Mouse (Mus musculus): ENCODE results near the gene Kcnd3. TPM values are rescaled to one million over a fixed set of nuclear protein-coding genes. Genes with fewer than 3 reads are reported as not detected.

The Kcnd3 gene
- polyA plus RNA-seq, 1 experiment from 2014 or later: 1.1 TPM

- Histone ChIP-seq H3K27me3 (peaks cover 31% of the 10 kb centered on the region), H3K9me3 (no peaks in the 10 kb centered on the region), H3K4me1 (peaks cover 21% of the 10 kb centered on the region), H3K9ac (no peak overlapping the region), H3K4me3 (no peak overlapping the region), H3K36me3 (no peaks in the 10 kb centered on the region), H3K27ac (no peak overlapping the region), H3K4me2 (replicated peaks) (no peak overlapping the region)
- 6% methylated on average over 7 of the region's 7 CpGs for WGBS
- ATAC-seq (ENCODE audit: insufficient number of reproducible peaks, insufficient read depth, low FRiP score, low TSS enrichment): no peak
Observed at GRCm38 (mm10) chr3:105707590-105707989, 255.5 kb downstream of the Kcnd3 start.

- Histone ChIP-seq H3K27ac (no peak overlapping the region), H3K9me3 (no peaks in the 10 kb centered on the region), H3K4me2 (replicated peaks) (no peak overlapping the region), H3K4me3 (no peak overlapping the region), H3K27me3 (peaks cover 16% of the 10 kb centered on the region), H3K4me1 (peaks cover 36% of the 10 kb centered on the region), H3K36me3 (no peaks in the 10 kb centered on the region), H3K9ac (no peak overlapping the region)
- ATAC-seq (ENCODE audit: insufficient number of reproducible peaks, insufficient read depth, low FRiP score, low TSS enrichment): no peak
- 88% methylated on average over 6 of the region's 6 CpGs for WGBS
Observed at GRCm38 (mm10) chr3:105710246-105710645, 258.1 kb downstream of the Kcnd3 start.

GRCm38 (mm10) chr3:105711741-105712140, 259.6 kb downstream of the Kcnd3 start:
- H3K4me2 ChIP-seq (replicated peaks): no peak overlapping the region
- H3K4me1 ChIP-seq: peaks cover 38% of the 10 kb centered on the region
- H3K9ac ChIP-seq: no peak overlapping the region
- WGBS: 60% methylated on average over 7 of the region's 7 CpGs
- 0 out of 2 replicates have a peak, but pooled peaks cover 1% of the 10 kb centered on the region for H3K27me3 ChIP-seq
- no peak overlapping the region for H3K4me3 ChIP-seq
- no peaks in the 10 kb centered on the region for H3K36me3 ChIP-seq
- H3K27ac ChIP-seq: 0 out of 2 replicates have a peak overlapping the region, but pooled peaks have one; percentile 9
- ATAC-seq (ENCODE audit: insufficient number of reproducible peaks, insufficient read depth, low FRiP score, low TSS enrichment): no peak
- no peaks in the 10 kb centered on the region for H3K9me3 ChIP-seq

GRCm38 (mm10) chr3:105712827-105713226, 260.7 kb downstream of the Kcnd3 start:
- H3K4me2 ChIP-seq (replicated peaks): no peak overlapping the region
- peaks cover 38% of the 10 kb centered on the region for H3K4me1 ChIP-seq
- H3K27ac ChIP-seq: no peak overlapping the region
- no peak overlapping the region for H3K4me3 ChIP-seq
- no peaks in the 10 kb centered on the region for H3K9me3 ChIP-seq
- no peaks in the 10 kb centered on the region for H3K36me3 ChIP-seq
- no peak overlapping the region for H3K9ac ChIP-seq
- no peak for ATAC-seq (ENCODE audit: insufficient number of reproducible peaks, insufficient read depth, low FRiP score, low TSS enrichment)
- no peaks in the 10 kb centered on the region for H3K27me3 ChIP-seq

GRCm38 (mm10) chr3:105714091-105714819, 262.1 kb downstream of the Kcnd3 start:
- H3K27me3 ChIP-seq: no peaks in the 10 kb centered on the region
- H3K9ac ChIP-seq: no peak overlapping the region
- WGBS: 4% methylated on average over 8 of the region's 8 CpGs
- no peaks in the 10 kb centered on the region for H3K9me3 ChIP-seq
- peak overlapping the region; percentile 85 for H3K27ac ChIP-seq
- H3K36me3 ChIP-seq: no peaks in the 10 kb centered on the region
- H3K4me1 ChIP-seq: peaks cover 39% of the 10 kb centered on the region
- H3K4me3 ChIP-seq: no peak overlapping the region
- peak overlapping the region; percentile 7; the same call in 1 of the 2 replicates for H3K4me2 ChIP-seq (replicated peaks)
- peak; percentile 79 for ATAC-seq (ENCODE audit: insufficient number of reproducible peaks, insufficient read depth, low FRiP score, low TSS enrichment)

GRCm38 (mm10) chr3:105714820-105715167, 262.7 kb downstream of the Kcnd3 start:
- no peak overlapping the region for H3K9ac ChIP-seq
- H3K4me3 ChIP-seq: no peak overlapping the region
- ATAC-seq (ENCODE audit: insufficient number of reproducible peaks, insufficient read depth, low FRiP score, low TSS enrichment): no peak
- H3K36me3 ChIP-seq: no peaks in the 10 kb centered on the region
- H3K27me3 ChIP-seq: no peaks in the 10 kb centered on the region
- H3K4me2 ChIP-seq (replicated peaks): no peak overlapping the region
- no peaks in the 10 kb centered on the region for H3K9me3 ChIP-seq
- H3K4me1 ChIP-seq: peaks cover 39% of the 10 kb centered on the region
- no peak overlapping the region for H3K27ac ChIP-seq

- H3K9ac ChIP-seq: no peak overlapping the region
- H3K4me1 ChIP-seq: peaks cover 38% of the 10 kb centered on the region
- no peaks in the 10 kb centered on the region for H3K9me3 ChIP-seq
- no peak for ATAC-seq (ENCODE audit: insufficient number of reproducible peaks, insufficient read depth, low FRiP score, low TSS enrichment)
- H3K36me3 ChIP-seq: no peaks in the 10 kb centered on the region
- H3K4me3 ChIP-seq: no peak overlapping the region
- no peaks in the 10 kb centered on the region for H3K27me3 ChIP-seq
- 64% methylated on average over 18 of the region's 18 CpGs for WGBS
- H3K27ac ChIP-seq: 0 out of 2 replicates have a peak overlapping the region, but pooled peaks have one; percentile 5
- H3K4me2 ChIP-seq (replicated peaks): no peak overlapping the region
Observed at GRCm38 (mm10) chr3:105716353-105717000, 264.3 kb downstream of the Kcnd3 start.

- no peaks in the 10 kb centered on the region for H3K27me3 ChIP-seq
- ATAC-seq (ENCODE audit: insufficient number of reproducible peaks, insufficient read depth, low FRiP score, low TSS enrichment): no peak
- H3K36me3 ChIP-seq: no peaks in the 10 kb centered on the region
- H3K4me3 ChIP-seq: no peak overlapping the region
- peaks cover 34% of the 10 kb centered on the region for H3K4me1 ChIP-seq
- H3K9me3 ChIP-seq: no peaks in the 10 kb centered on the region
- no peak overlapping the region for H3K4me2 ChIP-seq (replicated peaks)
- no peak overlapping the region for H3K9ac ChIP-seq
- peak overlapping the region; percentile 23; the same call in 1 of the 2 replicates for H3K27ac ChIP-seq
- 45% methylated on average over 11 of the region's 11 CpGs for WGBS
Observed at GRCm38 (mm10) chr3:105717856-105718555, 265.9 kb downstream of the Kcnd3 start.

GRCm38 (mm10) chr3:105718746-105719145, 266.6 kb downstream of the Kcnd3 start:
- no peak overlapping the region for H3K9ac ChIP-seq
- no peaks in the 10 kb centered on the region for H3K36me3 ChIP-seq
- H3K9me3 ChIP-seq: no peaks in the 10 kb centered on the region
- no peak overlapping the region for H3K27ac ChIP-seq
- no peak for ATAC-seq (ENCODE audit: insufficient number of reproducible peaks, insufficient read depth, low FRiP score, low TSS enrichment)
- H3K4me2 ChIP-seq (replicated peaks): no peak overlapping the region
- H3K27me3 ChIP-seq: no peaks in the 10 kb centered on the region
- WGBS: 45% methylated on average over 4 of the region's 4 CpGs
- H3K4me1 ChIP-seq: peaks cover 27% of the 10 kb centered on the region
- H3K4me3 ChIP-seq: no peak overlapping the region

- H3K4me2 ChIP-seq (replicated peaks): no peak overlapping the region
- no peak overlapping the region for H3K4me3 ChIP-seq
- H3K4me1 ChIP-seq: peaks cover 18% of the 10 kb centered on the region
- no peaks in the 10 kb centered on the region for H3K9me3 ChIP-seq
- no peaks in the 10 kb centered on the region for H3K36me3 ChIP-seq
- ATAC-seq (ENCODE audit: insufficient number of reproducible peaks, insufficient read depth, low FRiP score, low TSS enrichment): no peak
- no peaks in the 10 kb centered on the region for H3K27me3 ChIP-seq
- no peak overlapping the region for H3K9ac ChIP-seq
- WGBS: 61% methylated on average over 4 of the region's 4 CpGs
- H3K27ac ChIP-seq: no peak overlapping the region
Observed at GRCm38 (mm10) chr3:105719979-105720378, 267.8 kb downstream of the Kcnd3 start.

- ATAC-seq (ENCODE audit: insufficient number of reproducible peaks, insufficient read depth, low FRiP score, low TSS enrichment): no peak
- no peak overlapping the region for H3K9ac ChIP-seq
- H3K36me3 ChIP-seq: no peaks in the 10 kb centered on the region
- no peaks in the 10 kb centered on the region for H3K27me3 ChIP-seq
- H3K27ac ChIP-seq: no peak overlapping the region
- H3K4me2 ChIP-seq (replicated peaks): no peak overlapping the region
- H3K4me3 ChIP-seq: no peak overlapping the region
- H3K4me1 ChIP-seq: peaks cover 18% of the 10 kb centered on the region
- no peaks in the 10 kb centered on the region for H3K9me3 ChIP-seq
- WGBS: 73% methylated on average over 4 of the region's 4 CpGs
Observed at GRCm38 (mm10) chr3:105720514-105720913, 268.4 kb downstream of the Kcnd3 start.
